Mouse (Mus musculus) midbrain, embryonic 11.5 days (tissue): ENCODE results near the gene Cmtm5. TPM values are rescaled to one million over a fixed set of nuclear protein-coding genes. Genes with fewer than 3 reads are reported as not detected.
A peak's percentile ranks its signal among the peaks of the same experiment; 100 is the strongest.

ENCODE experiments used
- ATAC-seq: fragments of 200-750 bp; cut with Nextera tagmentation; 2 replicates; pipeline ENCODE4 v1.8.0; 2017; ENCODE audit warnings: moderate TSS enrichment, moderate library complexity; ENCODE audit not compliant: low FRiP score
- DNase-seq: peaks from one replicate; pipeline ENCODE4 v3.0.0; 2015; ENCODE audit warnings: low spot score; ENCODE audit errors: missing footprints
- H3K27ac ChIP-seq: fragments of 300-500 bp; sonication (generic); 2 replicates; pipeline ENCODE4 v1.5.1; 2014; ENCODE audit warnings: low read depth, low read length
- H3K27me3 ChIP-seq: fragments of 300-500 bp; sonication (generic); 2 replicates; pipeline ENCODE4 v1.6.1; 2014; ENCODE audit warnings: mild to moderate bottlenecking, low read length, moderate library complexity, mixed read lengths; ENCODE audit not compliant: control insufficient read depth, insufficient read depth
- H3K36me3 ChIP-seq: fragments of 300-500 bp; sonication (generic); 2 replicates; pipeline ENCODE4 v1.6.1; 2014; ENCODE audit warnings: mild to moderate bottlenecking, low read length, moderate library complexity, mixed read lengths; ENCODE audit not compliant: control insufficient read depth, insufficient read depth
- H3K4me1 ChIP-seq: fragments of 300-500 bp; sonication (generic); 2 replicates; pipeline ENCODE4 v1.6.1; 2014; ENCODE audit warnings: low read length; ENCODE audit not compliant: control insufficient read depth, insufficient read depth
- H3K4me2 ChIP-seq: fragments of 300-500 bp; sonication (generic); 2 replicates; pipeline ENCODE4 v1.6.1; 2014; ENCODE audit warnings: mild to moderate bottlenecking, moderate library complexity
- H3K4me3 ChIP-seq: fragments of 300-500 bp; sonication (generic); 2 replicates; pipeline ENCODE4 v1.5.1; 2014; ENCODE audit warnings: low read depth, low read length
- H3K9ac ChIP-seq: fragments of 300-500 bp; sonication (generic); 2 replicates; pipeline ENCODE4 v1.6.1; 2014; ENCODE audit warnings: low read length
- H3K9me3 ChIP-seq: fragments of 300-500 bp; sonication (generic); 2 replicates; pipeline ENCODE4 v1.6.1; 2016; ENCODE audit warnings: low read length; ENCODE audit not compliant: control insufficient read depth
- WGBS: fragments of 180-500 bp; shearing (Covaris S2); extraction: QIAGEN DNeasy Blood & Tissue Kit; methylation state at CpG from one replicate; pipeline ENCODE4 v1.1.7; 2014; 5-methylcytosine and 5-hydroxymethylcytosine counted together
- polyA plus RNA-seq: library from polyadenylated mRNA; unstranded; fragments of >200 nt; fragmentation: Nextera tagmentation; extraction: Ambion mirVana; gene quantifications from 2 replicates; pipeline ENCODE4 v1.2.1, GENCODE M21; 2014

The Cmtm5 gene
- polyA plus RNA-seq, 1 experiment from 2014 or later: 0.71 TPM

- Histone ChIP-seq H3K36me3 (no peaks in the 10 kb centered on the region), H3K4me3 (peak overlapping the region; percentile 52), H3K27ac (peak overlapping the region; percentile 98), H3K27me3 (no peaks in the 10 kb centered on the region), H3K4me2 (peak overlapping the region; percentile 95), H3K4me1 (peaks cover 34% of the 10 kb centered on the region), H3K9me3 (no peaks in the 10 kb centered on the region), H3K9ac (peak overlapping the region; percentile 97)
- WGBS: 11% methylated on average over 7 of the region's 7 CpGs
- DNase-seq (peak; percentile 91), ATAC-seq (no peak)
Observed at GRCm38 (mm10) chr14:54927296-54927695, 8.8 kb upstream of the Cmtm5 start.

GRCm38 (mm10) chr14:54929801-54930200 is 6.3 kb upstream of the Cmtm5 start:
- H3K4me2 ChIP-seq: no peak overlapping the region
- no peak overlapping the region for H3K27ac ChIP-seq
- 85% methylated on average over 5 of the region's 5 CpGs for WGBS
- H3K4me1 ChIP-seq: peaks cover 22% of the 10 kb centered on the region
- no peak overlapping the region for H3K4me3 ChIP-seq
- no peak overlapping the region for H3K9ac ChIP-seq
- no peaks in the 10 kb centered on the region for H3K9me3 ChIP-seq
- ATAC-seq (no peak), DNase-seq (no peak)
- H3K36me3 ChIP-seq: no peaks in the 10 kb centered on the region
- no peaks in the 10 kb centered on the region for H3K27me3 ChIP-seq

GRCm38 (mm10) chr14:54930431-54930830 is 5.6 kb upstream of the Cmtm5 start:
- 8% methylated on average over 2 of the region's 2 CpGs for WGBS

GRCm38 (mm10) chr14:54932645-54933150 is 3.4 kb upstream of the Cmtm5 start, which contains the start of gene Il25:
TSS of gene Il25 (plus strand) at chr14:54932695.
- 40% methylated on average over 6 of the region's 6 CpGs for WGBS
- Histone ChIP-seq H3K4me3 (no peak within 1 kb of the TSS), H3K4me1 (peaks cover under 1% of the 10 kb centered on the region; the same call in 1 of the 2 replicates), H3K36me3 (no peaks in the 10 kb centered on the region), H3K9ac (no peak within 1 kb of the TSS), H3K27ac (no peak within 1 kb of the TSS), H3K4me2 (no peak within 1 kb of the TSS), H3K9me3 (no peaks in the 10 kb centered on the region), H3K27me3 (no peaks in the 10 kb centered on the region)
- no peak for DNase-seq
- no peak for ATAC-seq

More at GRCm38 (mm10) chr14:54930431-54930830, 5.6 kb upstream of the Cmtm5 start:
- Histone ChIP-seq H3K4me1 (peaks cover 16% of the 10 kb centered on the region), H3K4me3 (no peak overlapping the region), H3K27ac (no peak overlapping the region), H3K27me3 (no peaks in the 10 kb centered on the region), H3K9ac (no peak overlapping the region), H3K9me3 (no peaks in the 10 kb centered on the region), H3K36me3 (no peaks in the 10 kb centered on the region), H3K4me2 (no peak overlapping the region)
- no peak for DNase-seq
- ATAC-seq: no peak

- Histone ChIP-seq H3K27ac (no peak overlapping the region), H3K4me3 (no peak overlapping the region), H3K27me3 (no peaks in the 10 kb centered on the region), H3K36me3 (no peaks in the 10 kb centered on the region), H3K4me2 (no peak overlapping the region), H3K4me1 (no peaks in the 10 kb centered on the region; the same call in 1 of the 2 replicates), H3K9me3 (no peaks in the 10 kb centered on the region), H3K9ac (0 out of 2 replicates have a peak overlapping the region, but pooled peaks have one; percentile 34)
- DNase-seq (no peak), ATAC-seq (no peak)
- 64% methylated on average over 6 of the region's 6 CpGs for WGBS
Observed at GRCm38 (mm10) chr14:54936831-54937160, 735 bp downstream of the Cmtm5 start.

GRCm38 (mm10) chr14:54937361-54938182 is 1.5 kb downstream of the Cmtm5 start:
- Histone ChIP-seq H3K4me3 (no peak overlapping the region), H3K27me3 (no peaks in the 10 kb centered on the region), H3K36me3 (no peaks in the 10 kb centered on the region), H3K9me3 (no peaks in the 10 kb centered on the region), H3K9ac (no peak overlapping the region), H3K4me2 (no peak overlapping the region), H3K27ac (no peak overlapping the region), H3K4me1 (no peaks in the 10 kb centered on the region; the same call in 1 of the 2 replicates)
- 90% methylated on average over 16 of the region's 16 CpGs for WGBS
- no peak for ATAC-seq
- DNase-seq: no peak

- no peaks in the 10 kb centered on the region for H3K36me3 ChIP-seq
- no peak overlapping the region for H3K9ac ChIP-seq
- 80% methylated on average over 15 of the region's 15 CpGs for WGBS
- H3K4me3 ChIP-seq: no peak overlapping the region
- H3K27ac ChIP-seq: no peak overlapping the region
- no peaks in the 10 kb centered on the region for H3K27me3 ChIP-seq
- H3K4me1 ChIP-seq: no peaks in the 10 kb centered on the region; the same call in 1 of the 2 replicates
- DNase-seq (peak; percentile 19), ATAC-seq (no peak)
- no peaks in the 10 kb centered on the region for H3K9me3 ChIP-seq
- H3K4me2 ChIP-seq: no peak overlapping the region
Observed at GRCm38 (mm10) chr14:54938431-54939219, 2.6 kb downstream of the Cmtm5 start.

- ATAC-seq (no peak), DNase-seq (peak; percentile 92)
- Histone ChIP-seq H3K9ac (no peak overlapping the region), H3K27ac (no peak overlapping the region), H3K36me3 (no peaks in the 10 kb centered on the region), H3K9me3 (no peaks in the 10 kb centered on the region), H3K4me1 (no peaks in the 10 kb centered on the region; the same call in 1 of the 2 replicates), H3K4me2 (no peak overlapping the region), H3K27me3 (no peaks in the 10 kb centered on the region), H3K4me3 (no peak overlapping the region)
- WGBS: 50% methylated on average over 12 of the region's 12 CpGs
Observed at GRCm38 (mm10) chr14:54939434-54940175, 3.5 kb downstream of the Cmtm5 start.
